Mouse (Mus musculus): ENCODE results near the gene Pla2g10.

- TF ChIP-seq CTCF (IDR thresholded peaks at IDR 0.05; ENCODE audit: borderline replicate concordance, extremely low read depth, insufficient read depth, insufficient read length) = no peak
- TF ChIP-seq POLR2A (IDR thresholded peaks at IDR 0.05; ENCODE audit: borderline replicate concordance, extremely low read depth, insufficient read depth, insufficient read length, poor library complexity, severe bottlenecking) = no peak
These were observed at the start of gene Pla2g10 for GRCm38 (mm10) chr16:13730285-13731255.
